Mouse (Mus musculus): ENCODE results near the gene Lck.

The Lck gene

DNA sequence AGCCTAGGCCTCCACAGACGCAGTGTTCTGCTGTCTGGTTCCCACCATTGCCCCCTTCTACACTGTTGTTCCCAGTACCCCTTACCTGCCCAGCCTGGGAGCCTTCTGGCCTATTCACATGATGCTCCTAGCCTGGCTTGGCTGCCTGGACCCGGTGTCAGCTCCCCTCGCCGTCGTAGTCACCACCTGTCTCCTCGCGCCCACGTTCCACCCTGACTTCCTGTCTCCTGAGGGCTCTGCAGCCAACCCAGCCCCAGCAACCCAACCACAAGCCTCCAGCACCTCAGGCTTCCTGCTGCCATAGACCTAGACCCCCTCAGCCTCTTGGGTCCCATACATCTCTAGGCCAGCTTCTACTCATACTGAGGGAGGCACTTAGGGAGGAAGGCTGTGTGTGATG is at the start of gene Lck:
TSS of gene Lck (minus strand) at position 212 of the 400 bp plus-strand sequence.
- DNase-seq (ENCODE audit: low spot score): no peak

- no peak for DNase-seq (ENCODE audit: low spot score)
Measured at GRCm38 (mm10) chr4:129622803-129623535, 49.5 kb upstream of the Lck start.

DNA sequence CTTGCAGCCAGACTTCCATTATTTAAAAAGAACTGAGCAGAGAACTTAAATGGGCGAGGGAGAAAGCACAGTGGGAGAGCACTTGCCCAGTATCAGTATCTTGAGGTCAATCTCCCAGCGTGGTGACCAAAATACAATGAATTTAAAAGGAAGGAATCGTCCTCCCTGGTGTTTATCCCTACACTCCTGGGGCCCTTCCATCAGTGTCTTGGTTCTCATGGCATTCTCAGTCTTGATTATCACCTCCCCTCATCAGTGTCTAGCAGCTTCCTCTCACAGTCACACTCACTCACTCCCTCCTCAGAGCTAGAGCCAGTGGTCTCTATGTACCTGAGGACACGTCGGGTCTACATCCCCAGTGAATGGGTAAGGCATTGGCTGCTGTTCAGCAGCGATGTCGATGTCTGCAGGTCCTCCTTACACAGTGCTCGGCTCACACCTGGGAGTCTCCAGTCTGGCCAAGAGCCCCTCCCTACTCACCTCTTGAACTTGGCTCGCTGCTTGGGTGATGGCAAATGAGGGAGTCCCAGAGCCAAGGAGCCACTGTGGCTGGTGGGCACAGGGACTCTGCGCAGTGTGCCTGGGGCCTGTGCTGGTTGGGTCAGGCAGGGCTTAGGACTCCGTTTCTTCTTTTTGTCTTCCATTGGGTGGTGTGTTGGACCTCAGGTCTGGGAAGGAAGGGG is 48.8 kb upstream of the Lck start:
- DNase-seq (ENCODE audit: low spot score): no peak

DNA sequence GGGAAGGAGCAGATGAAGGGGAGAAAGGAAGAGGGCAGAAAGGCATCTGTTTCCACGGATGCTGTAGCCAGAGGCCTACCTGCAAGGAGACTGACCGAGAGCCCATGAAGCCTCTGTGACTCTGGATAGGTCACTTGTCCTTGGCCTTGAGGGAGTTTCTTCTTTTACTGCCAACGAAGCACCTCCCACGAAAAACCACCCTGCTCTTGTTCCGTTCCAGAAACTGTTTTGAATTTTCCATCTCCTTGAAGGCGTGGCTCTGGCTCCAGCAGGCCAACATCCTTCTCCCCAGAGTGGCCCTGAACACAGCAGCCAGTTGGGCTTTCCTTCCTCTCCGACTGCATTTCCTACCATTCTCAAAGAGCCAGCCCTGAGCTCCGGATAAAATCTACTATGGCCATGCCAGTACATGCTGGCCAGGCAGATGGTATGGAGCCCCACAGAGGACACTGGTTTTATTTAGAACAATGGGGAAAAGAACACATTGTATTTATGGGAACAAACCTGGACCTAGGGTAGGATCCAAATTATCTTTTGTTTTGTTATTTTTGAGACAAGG is 47.9 kb upstream of the Lck start:
- no peak for DNase-seq (ENCODE audit: low spot score)

- DNase-seq (ENCODE audit: low spot score): no peak
Measured at GRCm38 (mm10) chr4:129620419-129621282, 47.2 kb upstream of the Lck start.

DNA sequence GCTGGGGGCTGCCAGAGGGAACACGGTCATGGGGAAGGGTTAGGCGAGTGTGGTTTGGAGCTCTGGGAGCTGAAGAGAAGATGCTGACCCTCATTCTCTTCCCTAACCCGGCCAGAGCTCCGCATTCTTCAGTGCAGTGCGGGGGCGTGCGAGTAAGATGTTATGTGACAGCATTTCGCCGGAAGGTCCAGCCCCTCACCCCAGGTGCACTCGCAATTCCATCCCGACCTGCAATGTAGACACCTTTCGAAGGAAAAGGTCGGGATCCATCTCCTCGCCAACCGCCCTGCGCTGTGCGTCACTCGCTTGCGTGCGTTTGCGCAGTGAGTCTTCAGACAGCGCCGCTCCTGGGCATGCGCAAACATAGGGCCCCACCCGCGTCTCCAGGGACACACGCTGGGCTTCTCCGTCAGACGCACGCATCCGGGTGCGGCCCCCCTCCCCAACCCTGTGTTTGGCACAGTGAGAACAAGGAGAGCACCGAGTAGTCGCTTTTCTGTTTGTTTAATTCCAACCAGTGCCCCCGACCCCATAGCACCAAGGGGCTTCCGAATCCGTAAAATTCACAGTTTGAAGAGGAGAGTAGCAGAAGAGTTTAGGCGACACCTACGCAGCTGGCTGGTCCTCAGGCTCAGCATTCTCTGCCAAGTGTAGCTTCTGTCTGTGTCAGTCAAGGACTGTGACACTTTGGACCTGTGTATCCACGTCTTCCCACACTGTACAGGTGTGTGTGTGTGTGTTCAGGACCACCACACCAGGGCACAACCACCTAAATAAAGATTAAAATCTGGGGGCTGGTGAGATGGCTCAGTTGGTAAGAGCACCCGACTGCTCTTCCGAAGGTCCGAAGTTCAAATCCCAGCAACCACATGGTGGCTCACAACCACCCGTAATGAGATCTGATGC is 45.6 kb upstream of the Lck start, which contains the start of gene Iqcc:
TSS of gene Iqcc (minus strand) at position 314 of the 906 bp plus-strand sequence.
- DNase-seq (ENCODE audit: low spot score): peak; percentile 97

DNA sequence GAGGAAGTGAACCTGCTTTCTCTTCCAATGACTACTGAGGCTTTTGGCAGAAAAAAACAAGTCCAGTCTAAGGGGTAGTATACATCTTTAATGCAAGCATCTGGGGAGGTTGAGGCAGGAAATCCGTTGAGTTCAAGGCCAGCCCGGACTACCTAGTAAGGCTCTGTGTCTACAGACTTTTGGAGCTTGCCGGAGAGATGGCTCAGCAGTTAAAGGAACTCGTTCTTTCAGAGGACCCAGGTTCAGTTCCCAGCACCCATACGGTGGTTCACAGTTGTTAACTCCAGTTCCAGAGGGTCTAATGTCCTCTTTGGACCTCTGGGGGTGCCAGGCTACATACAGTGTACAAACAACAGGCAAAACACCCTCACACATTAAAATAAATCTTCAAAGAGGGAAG is 44.6 kb upstream of the Lck start:
- no peak for DNase-seq (ENCODE audit: low spot score)

- no peak for DNase-seq (ENCODE audit: low spot score)
Measured at GRCm38 (mm10) chr4:129617121-129617641, 43.7 kb upstream of the Lck start.

- DNase-seq (ENCODE audit: low spot score): no peak
Measured at GRCm38 (mm10) chr4:129616631-129617030, 43.2 kb upstream of the Lck start.

DNA sequence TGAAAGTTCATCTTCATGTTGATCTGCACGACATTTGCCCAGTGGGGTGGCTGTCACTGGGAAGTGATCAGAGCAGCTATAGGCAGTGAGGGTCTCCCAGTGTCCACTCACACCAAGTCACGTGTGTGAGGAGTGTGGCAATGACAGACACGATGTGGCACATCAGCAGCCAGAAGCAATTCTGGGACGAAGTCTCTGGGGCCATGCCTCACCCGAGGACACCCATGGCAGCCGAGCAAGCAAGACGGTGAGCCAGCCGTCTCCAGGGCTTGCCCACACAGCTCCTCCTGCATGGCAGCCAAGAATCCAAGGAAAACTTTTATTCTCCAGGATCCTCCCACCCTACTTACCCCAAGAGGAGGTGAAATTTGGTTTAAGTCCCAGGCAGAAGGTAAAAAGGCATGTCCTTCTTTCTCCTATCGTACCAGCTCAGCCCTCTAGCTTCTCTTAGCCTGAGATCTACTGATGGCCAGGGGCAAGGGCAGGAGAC is 42.4 kb upstream of the Lck start:
- DNase-seq (ENCODE audit: low spot score): no peak

DNA sequence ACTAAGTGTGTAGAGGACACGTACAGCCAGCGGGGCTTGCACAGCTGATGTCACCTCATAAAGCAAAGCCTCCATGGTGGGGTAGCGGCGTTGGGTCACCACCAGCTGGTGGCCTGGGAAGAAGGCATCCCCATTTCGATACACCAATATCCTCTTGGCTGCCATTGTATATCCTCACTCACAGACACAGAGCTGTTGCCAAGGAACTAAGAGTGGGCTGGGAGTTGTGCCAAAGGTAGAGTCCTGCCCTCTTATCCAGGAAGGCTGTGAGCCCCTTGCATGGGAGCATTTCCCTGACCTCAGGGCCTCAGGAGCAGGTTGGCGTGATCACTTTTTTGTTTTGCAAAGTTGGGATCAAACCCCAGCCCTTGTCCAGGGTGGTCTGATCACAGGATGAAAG is 40.7 kb upstream of the Lck start, which contains the start of gene Dcdc2b:
TSS of gene Dcdc2b (minus strand) at position 165 of the 400 bp plus-strand sequence.
- no peak for DNase-seq (ENCODE audit: low spot score)

GRCm38 (mm10) chr4:129610472-129610871 is 37.0 kb upstream of the Lck start:
- no peak for DNase-seq (ENCODE audit: low spot score)

DNA sequence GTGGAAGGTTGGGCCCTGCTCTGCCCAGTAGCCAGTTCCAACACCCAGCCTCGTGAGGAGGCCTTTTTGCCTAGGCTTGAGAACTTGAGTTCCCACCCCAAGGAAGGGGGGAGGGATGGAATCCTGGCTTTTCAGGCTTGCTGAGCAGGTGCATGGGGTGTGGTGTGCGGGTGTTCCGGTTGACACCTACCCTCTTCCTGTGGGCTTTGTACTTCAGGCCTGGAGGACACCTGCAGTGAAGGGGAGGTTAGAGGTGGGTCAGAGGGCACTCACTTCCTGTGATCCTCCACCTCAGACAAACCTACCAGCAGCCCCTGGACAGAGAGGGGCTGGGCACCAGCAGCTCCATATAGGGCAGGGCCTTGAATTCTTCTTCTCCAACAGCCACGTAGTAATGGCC is 36.6 kb upstream of the Lck start:
- no peak for DNase-seq (ENCODE audit: low spot score)

DNA sequence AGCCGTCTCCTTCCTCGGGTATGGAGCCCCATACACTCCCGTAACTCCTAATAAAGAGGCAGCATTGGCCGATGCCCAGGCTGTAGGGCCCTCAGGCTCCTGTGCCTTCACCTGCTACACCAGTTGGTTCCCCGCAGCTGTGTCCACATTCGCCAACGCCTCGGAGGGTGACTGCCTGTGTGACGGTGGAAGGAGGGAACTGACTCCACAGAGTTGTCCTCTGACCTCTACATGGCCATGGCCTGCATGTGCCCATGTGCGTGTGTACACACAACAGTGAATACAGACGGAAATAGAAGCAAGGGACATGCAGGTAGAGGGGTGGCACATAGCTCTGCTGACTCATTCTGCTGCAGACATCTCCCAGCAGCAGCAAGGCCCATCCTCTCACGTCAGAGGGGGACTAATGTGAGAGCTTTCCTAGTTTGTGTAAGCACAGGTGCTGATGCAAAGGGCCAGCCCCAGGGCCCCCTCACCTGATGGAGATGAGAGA is 35.7 kb upstream of the Lck start:
- DNase-seq (ENCODE audit: low spot score): no peak

DNA sequence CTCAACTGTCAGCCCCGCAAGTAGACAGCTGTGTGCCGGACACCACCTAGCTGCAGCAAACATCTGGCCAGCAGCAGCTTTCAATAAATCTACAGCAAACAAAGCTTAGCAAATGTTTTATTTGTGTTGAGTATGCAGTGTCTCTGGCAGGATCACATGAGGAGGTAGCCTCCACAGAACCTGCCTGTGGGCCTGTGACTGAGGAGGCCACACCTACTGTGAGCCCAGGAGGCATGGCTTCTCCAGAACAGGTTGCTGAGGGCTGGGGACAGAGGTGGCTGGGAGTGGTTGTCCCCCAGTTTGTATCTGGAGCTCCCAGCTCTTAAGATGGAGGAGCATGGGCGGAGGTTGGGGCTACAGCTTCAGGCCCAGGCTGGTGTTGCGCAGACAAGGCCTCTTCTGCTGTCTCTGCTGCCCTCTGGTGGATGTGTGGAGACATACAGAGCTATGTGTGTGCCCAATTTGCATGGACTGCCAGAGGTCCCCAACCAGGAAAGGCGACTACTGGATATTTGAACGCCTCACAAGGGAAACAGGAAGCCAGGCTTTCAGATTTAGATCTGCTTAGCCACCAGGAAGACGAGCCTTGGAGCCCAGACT is 35.1 kb upstream of the Lck start:
- peak; percentile 88 for DNase-seq (ENCODE audit: low spot score)

DNA sequence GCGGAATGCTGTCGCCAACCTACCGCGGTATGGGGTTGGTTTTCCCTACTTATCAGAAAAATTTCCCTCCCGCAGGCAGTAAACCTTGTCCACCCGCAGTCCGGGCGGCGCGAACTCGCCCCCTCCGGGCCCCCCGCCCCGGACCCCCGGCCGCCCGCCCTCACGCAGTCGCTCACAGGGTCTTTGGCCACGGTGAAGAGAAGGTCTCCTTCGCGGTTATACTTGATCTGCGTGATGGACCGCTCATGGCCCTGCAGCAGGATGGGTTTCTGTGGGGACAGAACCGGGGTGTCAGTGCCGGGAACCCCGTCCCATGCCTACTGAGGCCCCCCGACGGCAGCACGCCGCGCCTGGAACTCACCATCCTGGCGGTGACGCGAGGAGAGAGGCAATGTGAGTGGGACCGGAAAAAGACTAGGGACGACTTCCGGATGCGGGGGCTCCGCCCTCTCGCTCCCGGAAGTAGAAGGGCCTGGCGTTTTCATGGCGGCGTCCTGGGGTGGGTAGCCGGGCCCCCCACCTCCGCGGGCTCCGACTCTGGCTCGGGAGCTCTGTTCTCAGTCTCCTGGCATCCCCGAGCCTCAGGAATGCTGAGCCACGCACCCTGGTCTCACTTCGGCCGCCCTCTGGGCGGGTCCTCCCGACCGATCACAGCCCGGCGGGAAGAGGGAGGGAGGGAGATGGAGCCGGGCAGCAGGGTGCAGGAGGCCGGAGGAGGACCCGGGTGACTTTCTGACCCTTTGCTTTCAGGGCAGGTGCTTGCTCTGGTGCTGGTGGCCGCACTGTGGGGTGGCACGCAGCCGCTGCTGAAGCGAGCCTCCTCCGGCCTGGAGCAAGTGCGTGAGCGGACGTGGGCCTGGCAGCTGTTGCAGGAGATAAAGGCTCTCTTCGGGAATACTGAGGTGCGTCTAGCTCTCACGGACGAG is 27.1 kb upstream of the Lck start, which contains the start of the genes Eif3i and Tmem234:
TSS of gene Eif3i (minus strand) at position 416 of the 926 bp plus-strand sequence.
TSS of gene Tmem234 (plus strand) at position 436 of the 926 bp plus-strand sequence.
- peak; percentile 84 for DNase-seq (ENCODE audit: low spot score)

DNA sequence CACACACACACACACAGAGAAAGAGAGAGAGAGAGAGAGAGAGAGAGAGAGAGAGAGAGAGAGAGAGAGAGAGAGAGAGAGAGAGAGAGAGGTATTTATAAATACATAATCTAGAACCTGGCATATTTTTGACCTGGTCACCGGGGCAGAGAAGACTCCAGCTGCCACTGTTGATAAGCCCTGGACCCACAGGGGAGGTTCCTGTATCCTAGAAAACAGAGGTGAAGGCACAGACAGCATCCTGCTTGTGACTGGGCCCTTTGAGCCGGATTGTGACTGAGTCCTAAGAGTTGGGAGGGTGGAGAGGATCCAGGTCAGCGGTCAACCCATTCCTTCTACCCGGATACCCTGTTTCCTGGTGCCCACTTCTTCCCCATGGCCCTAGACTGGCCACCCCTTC is 15.4 kb upstream of the Lck start:
- DNase-seq (ENCODE audit: low spot score): no peak

DNA sequence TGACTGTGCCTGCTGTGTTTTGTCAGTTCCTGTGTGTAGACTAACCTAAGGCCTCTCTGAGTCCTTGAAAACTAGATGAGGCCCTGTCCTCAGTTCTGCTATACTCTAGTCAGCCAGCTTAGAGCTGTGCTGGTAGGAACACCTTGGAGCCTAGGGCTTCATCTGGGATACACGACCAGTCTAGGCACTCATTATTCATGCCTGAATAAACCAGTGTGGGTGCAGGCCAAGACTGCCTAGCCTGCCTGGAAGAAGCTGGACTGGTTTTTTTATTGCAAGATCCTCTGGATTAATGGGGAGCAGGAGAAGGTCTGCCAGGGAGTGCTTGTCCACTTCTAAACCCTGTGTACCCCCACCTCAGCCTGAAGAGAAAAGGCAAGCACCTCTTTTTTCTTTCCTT is 13.5 kb upstream of the Lck start:
- no peak for DNase-seq (ENCODE audit: low spot score)

GRCm38 (mm10) chr4:129585773-129586172 is 12.3 kb upstream of the Lck start:
- DNase-seq (ENCODE audit: low spot score): no peak
